Mouse (Mus musculus) left cerebral cortex, adult 8-10 months (tissue): ENCODE data around the gene Vmn2r58. TPM values are rescaled to one million over a fixed set of nuclear protein-coding genes. Genes with fewer than 3 reads are reported as not detected.
"Not testable (repeated sequence)": the region's sequence is repeated elsewhere in the genome, so short reads cannot be mapped to it uniquely, and the experiment has no call there.

ENCODE experiments used
- DNase-seq, 2 experiments: peaks; one replicate each; pipeline ENCODE4 v3.0.0; 2022; ENCODE audit warnings: low spot score in 2 of 2
- total RNA-seq, 4 experiments: library from RNA; stranded (reverse); gene quantifications; 2 replicates each; pipeline ENCODE4 v1.2.4; 2022

The Vmn2r58 gene
- not detected for total RNA-seq

GRCm38 (mm10) chr7:41872612-41873011, at the start of gene Vmn2r58:
Gene Vmn2r58, minus strand, starts transcription at chr7:41872712.
- DNase-seq, result not testable (repeated sequence)

Other genes with a start within 250 kb of the Vmn2r58 start
- gene Zfp788, start 239.5 kb downstream of the Vmn2r58 start, total RNA-seq, result 10 to 100 TPM; 36.5 to 42.9 (median 41.3) TPM
- gene Vmn2r59, start 186.3 kb upstream of the Vmn2r58 start, total RNA-seq, result not detected
- gene Vmn2r60, start 235.1 kb upstream of the Vmn2r58 start, total RNA-seq, result under 1 TPM; 0.02 to 0.11 (median 0.07) TPM